Comparison of ENCODE assay signal across 20 mouse cellular contexts in genomic region chr3:68690344-68690743, GRCm38 (mm10). TPM values are rescaled to one million over a fixed set of nuclear protein-coding genes. Genes with fewer than 3 reads are reported as not detected.
DNase-seq lines count a peak whose midpoint lies in the region; ATAC-seq lines count a peak whose summit lies in the region.
"Had no signal": no experiment of that assay in that cellular context is flagged by ENCODE, and none has a peak within 500 bp of the region (broad histone marks: within the 10 kb centered on the region; RNA-seq: fewer than 3 reads in every experiment).

Gene Il12a, plus strand, starts transcription at chr3:68690644.

- no peaks in the 10 kb centered on the region for H3K36me3 ChIP-seq in liver, embryonic 11.5 days (ENCODE audit: control insufficient read depth, insufficient read depth, low read length)
- no peaks in the 10 kb centered on the region for H3K36me3 ChIP-seq in macrophage (ENCODE audit: inconsistent target)

- H3K79me2 ChIP-seq in macrophage (ENCODE audit: inconsistent target): no peaks in the 10 kb centered on the region

- DNase-seq in gastrocnemius, adult 8-10 months (ENCODE audit: low spot score in 2 of 2): no peak
- DNase-seq in gastrocnemius, postnatal 10 days: no peak
- DNase-seq in liver, embryonic 11.5 days (ENCODE audit: low spot score): no peak
- no peak for DNase-seq in liver
- no peak for DNase-seq in cerebellum, postnatal 25 days
- no peak for DNase-seq in left cerebral cortex, postnatal 4 days
- DNase-seq: cerebellum, postnatal 36 days; forebrain, postnatal 0 days; gastrocnemius, postnatal 25 days; right cerebral cortex, postnatal 14 days; thymus, postnatal 14 days had no signal

- WGBS in liver, embryonic 11.5 days: 72% methylated on average over 4 of the region's 4 CpGs
- WGBS in macrophage (ENCODE audit: missing documents): 90% methylated on average over 4 of the region's 4 CpGs

- intact Hi-C loops in left cerebral cortex, postnatal 4 days (cut with DNase I): no loop called here

- H3K9ac ChIP-seq in liver, embryonic 11.5 days (ENCODE audit: low read depth, low read length): no peak within 1 kb of the TSS
- H3K9ac ChIP-seq: forebrain, postnatal 0 days; hindbrain, embryonic 14.5 days had no signal

- H3K9me3 ChIP-seq in liver, embryonic 11.5 days (ENCODE audit: control insufficient read depth, low read length): no peaks in the 10 kb centered on the region

- no peaks in the 10 kb centered on the region; the same call in 1 of the 2 replicates for H3K4me1 ChIP-seq in liver, embryonic 11.5 days (replicated peaks; ENCODE audit: control insufficient read depth, insufficient read depth, low read length)

- no peak for ATAC-seq in liver, embryonic 11.5 days (replicated peaks; ENCODE audit: low FRiP score)
- ATAC-seq in granulocyte monocyte progenitor cell, adult 5-6 weeks (replicated peaks; ENCODE audit: poor library complexity, severe bottlenecking): no peak
- ATAC-seq: forebrain, postnatal 0 days; intestine, embryonic 16.5 days; midbrain, embryonic 16.5 days had no signal

- H3K27me3 ChIP-seq in liver, embryonic 11.5 days (replicated peaks; ENCODE audit: control insufficient read depth, insufficient read depth, low read length): no peaks in the 10 kb centered on the region

- H3K27ac ChIP-seq in liver, embryonic 11.5 days (ENCODE audit: low read depth, low read length): no peak within 1 kb of the TSS
- H3K27ac ChIP-seq in macrophage: no peak within 1 kb of the TSS
- H3K27ac ChIP-seq: hindbrain, embryonic 14.5 days; kidney, postnatal 0 days; layer of hippocampus, adult 2 months had no signal

- peak within 1 kb of the TSS; percentile 50 for H3K4me2 ChIP-seq in liver, embryonic 11.5 days
- H3K4me2 ChIP-seq: hindbrain, embryonic 14.5 days had no signal

- H3K4me3 ChIP-seq in liver, embryonic 11.5 days (ENCODE audit: low read depth, low read length): peak within 1 kb of the TSS; percentile 5; the same call in 1 of the 2 replicates
- H3K4me3 ChIP-seq in macrophage (ENCODE audit: inconsistent target): peak within 1 kb of the TSS; percentile 20; the same call in 1 of the 2 replicates
- H3K4me3 ChIP-seq: layer of hippocampus, adult 2 months had no signal

RNA-seq across cellular contexts. Expression of gene Il12a, which starts in this region (rescaled TPM):
- 10 to 100 TPM in 3 of 4 experiments, 1 to 10 TPM in 1; 8.7 to 12.5 (median 10.7) TPM for total RNA-seq in gastrocnemius, adult 8-10 months (2022)
- 1 to 10 TPM; 4.7 to 6.2 TPM for total RNA-seq in gastrocnemius, postnatal 10 days (2021)
- polyA plus RNA-seq in liver, embryonic 11.5 days (2014; fragmentation: Nextera tagmentation; extraction: Ambion mirVana): 4.2 and 4.7 TPM in 2 replicates
- total RNA-seq in granulocyte monocyte progenitor cell, adult 5-6 weeks (2014; fragmentation: Nextera tagmentation): 36.2 and 43.0 TPM in 2 replicates
- 28.3 and 28.6 TPM in 2 replicates for total RNA-seq in granulocyte monocyte progenitor cell, adult 5-6 weeks (2017)
- 1 to 10 TPM in 7 of 26 experiments, under 1 TPM in 1, not detected in 18; 0.67 to 7.4 (median 2.7) TPM for total RNA-seq in macrophage (2018; cell fraction: chromatin; rRNA removed)
- total RNA-seq in macrophage (2018; cell fraction: cytosol; rRNA removed): 1 to 10 TPM in 1 of 26 experiments, under 1 TPM in 9, not detected in 16; 0.15 to 2.0 (median 0.38) TPM
- total RNA-seq in macrophage (2018; cell fraction: nucleus; rRNA removed): 1 to 10 TPM in 9 of 26 experiments, under 1 TPM in 4, not detected in 13; 0.66 to 6.4 (median 1.2) TPM
- 0.29 TPM in 1 of 3 replicates, not detected in the others for polyA plus RNA-seq in macrophage (2018)
- not detected for total RNA-seq in left cerebral cortex, postnatal 4 days (2021)
- total RNA-seq: forebrain, postnatal 0 days; liver, adult 2 months had no signal
- polyA plus RNA-seq: embryonic facial prominence, embryonic 11.5 days; forebrain, postnatal 0 days; hindbrain, embryonic 14.5 days; intestine, embryonic 16.5 days; liver, adult 2 months had no signal

Comparison
In these comparisons a context has a peak if more than half of its experiments do, and no peak if none do; other contexts are left out.
1. RNA of gene Il12a (total RNA-seq): 28.3 to 43.0 TPM in granulocyte monocyte progenitor cell, adult 5-6 weeks, 8.7 to 12.5 TPM in gastrocnemius, adult 8-10 months and 4.7 to 6.2 TPM in gastrocnemius, postnatal 10 days; not detected in left cerebral cortex, postnatal 4 days; every median in the first group is over 4 times any median in the second.